Mouse (Mus musculus) forebrain, postnatal 0 days (tissue): ENCODE data around the gene Golph3l. TPM values are rescaled to one million over a fixed set of nuclear protein-coding genes. Genes with fewer than 3 reads are reported as not detected.
"Not testable (repeated sequence)": the region's sequence is repeated elsewhere in the genome, so short reads cannot be mapped to it uniquely, and the experiment has no call there.

Experiments
- ATAC-seq: fragments of 200-750 bp; cut with Nextera tagmentation; 2 replicates; pipeline ENCODE4 v1.8.0; 2017; ENCODE audit warnings: mild to moderate bottlenecking, moderate library complexity
- DNase-seq: peaks from one replicate; pipeline ENCODE4 v3.0.0-alpha.2; 2015
- H3K27ac ChIP-seq: fragments of 300-500 bp; sonication (generic); 2 replicates; pipeline ENCODE4 v1.5.1; 2014; ENCODE audit warnings: low read depth, mild to moderate bottlenecking, antibody characterized with exemption, low read length, moderate library complexity, mixed read lengths
- H3K27me3 ChIP-seq: fragments of 300-500 bp; sonication (generic); 2 replicates; pipeline ENCODE4 v1.6.1; 2014; ENCODE audit warnings: mild to moderate bottlenecking, low read length, mixed read lengths; ENCODE audit not compliant: insufficient read depth
- H3K36me3 ChIP-seq: fragments of 300-500 bp; sonication (generic); 2 replicates; pipeline ENCODE4 v1.6.1; 2014; ENCODE audit warnings: mild to moderate bottlenecking, moderate library complexity; ENCODE audit not compliant: insufficient read depth
- H3K4me1 ChIP-seq: fragments of 300-500 bp; sonication (generic); 2 replicates; pipeline ENCODE4 v1.6.1; 2014; ENCODE audit warnings: antibody characterized with exemption; ENCODE audit not compliant: insufficient read depth
- H3K4me2 ChIP-seq: fragments of 300-500 bp; sonication (generic); 2 replicates; pipeline ENCODE4 v1.6.1; 2014; ENCODE audit warnings: low read depth, mild to moderate bottlenecking, moderate library complexity
- H3K4me3 ChIP-seq: fragments of 300-500 bp; sonication (generic); 2 replicates; pipeline ENCODE4 v1.5.1; 2014; ENCODE audit warnings: low read depth, low read length, mixed read lengths
- H3K9ac ChIP-seq: fragments of 300-500 bp; sonication (generic); 2 replicates; pipeline ENCODE4 v1.6.1; 2014; ENCODE audit warnings: mild to moderate bottlenecking
- H3K9me3 ChIP-seq: fragments of 300-500 bp; sonication (generic); 2 replicates; pipeline ENCODE4 v1.6.1; 2016; ENCODE audit warnings: low read length
- CTCF ChIP-seq: sonication (generic); IDR thresholded peaks from 2 replicates; pipeline ENCODE4 v1.5.1; 2016; ENCODE audit warnings: antibody characterized with exemption, control low read depth, low read depth
- WGBS: fragments of 180-500 bp; shearing (Covaris S2); extraction: QIAGEN DNeasy Blood & Tissue Kit; methylation state at CpG from one replicate; pipeline ENCODE4 v1.1.7; 2014; 5-methylcytosine and 5-hydroxymethylcytosine counted together
- polyA plus RNA-seq: library from polyadenylated mRNA; unstranded; fragments of >200 nt; fragmentation: Nextera tagmentation; extraction: Ambion mirVana; gene quantifications from 2 replicates; pipeline ENCODE4 v1.2.1, GENCODE M21; 2015
- total RNA-seq: library from RNA; depleted of rRNA; stranded (reverse); fragments of >200 nt; gene quantifications from 2 replicates; pipeline ENCODE4 v1.2.3, GENCODE M21; 2014

The Golph3l gene
- total and polyA plus RNA-seq, 2 experiments from 2014 or later: 19.2 to 28.5 TPM

GRCm38 (mm10) chr3:95651391-95652203, 62.9 kb downstream of the Golph3l start:
- DNase-seq: no peak
- no peak for ATAC-seq
- H3K4me2 ChIP-seq: no peak overlapping the region
- no peaks in the 10 kb centered on the region for H3K9me3 ChIP-seq
- TF ChIP-seq CTCF: no peak
- 86% methylated on average over 16 of the region's 16 CpGs for WGBS
- H3K4me1 ChIP-seq: no peaks in the 10 kb centered on the region
- H3K27me3 ChIP-seq: no peaks in the 10 kb centered on the region
- no peak overlapping the region for H3K9ac ChIP-seq
- H3K4me3 ChIP-seq: no peak overlapping the region
- H3K27ac ChIP-seq: no peak overlapping the region
- H3K36me3 ChIP-seq: no peaks in the 10 kb centered on the region

- TF ChIP-seq CTCF: no peak
- H3K9me3 ChIP-seq: no peaks in the 10 kb centered on the region
- ATAC-seq (no peak), DNase-seq (no peak)
- H3K36me3 ChIP-seq: no peaks in the 10 kb centered on the region
- H3K4me1 ChIP-seq: no peaks in the 10 kb centered on the region
- no peak overlapping the region for H3K4me3 ChIP-seq
- no peak overlapping the region for H3K27ac ChIP-seq
- H3K27me3 ChIP-seq: no peaks in the 10 kb centered on the region
- H3K9ac ChIP-seq: no peak overlapping the region
- WGBS: 59% methylated on average over 7 of the region's 7 CpGs
- H3K4me2 ChIP-seq: no peak overlapping the region
Measured at GRCm38 (mm10) chr3:95652204-95652811, 63.6 kb downstream of the Golph3l start.

- no peaks in the 10 kb centered on the region for H3K9me3 ChIP-seq
- no peak overlapping the region for H3K4me3 ChIP-seq
- no peak overlapping the region for H3K4me2 ChIP-seq
- no peak for DNase-seq
- H3K36me3 ChIP-seq: no peaks in the 10 kb centered on the region
- no peak for ATAC-seq
- H3K27me3 ChIP-seq: no peaks in the 10 kb centered on the region
- TF ChIP-seq CTCF: no peak
- H3K9ac ChIP-seq: no peak overlapping the region
- WGBS: 24% methylated on average over 6 of the region's 6 CpGs
- no peak overlapping the region for H3K27ac ChIP-seq
- no peaks in the 10 kb centered on the region for H3K4me1 ChIP-seq
Measured at GRCm38 (mm10) chr3:95652871-95653270, 64.1 kb downstream of the Golph3l start.

GRCm38 (mm10) chr3:95653473-95654034, 64.8 kb downstream of the Golph3l start:
- H3K9me3 ChIP-seq: no peaks in the 10 kb centered on the region
- WGBS: 14% methylated on average over 11 of the region's 11 CpGs
- peak; percentile 50 for DNase-seq
- TF ChIP-seq CTCF: no peak
- H3K36me3 ChIP-seq: no peaks in the 10 kb centered on the region
- H3K4me3 ChIP-seq: no peak overlapping the region
- ATAC-seq: peak; percentile 18; the same call in 1 of the 2 replicates
- no peak overlapping the region for H3K27ac ChIP-seq
- no peak overlapping the region for H3K4me2 ChIP-seq
- H3K4me1 ChIP-seq: no peaks in the 10 kb centered on the region
- no peaks in the 10 kb centered on the region for H3K27me3 ChIP-seq
- no peak overlapping the region for H3K9ac ChIP-seq

- ATAC-seq, H3K4me1 ChIP-seq, H3K36me3 ChIP-seq, H3K9ac ChIP-seq, H3K4me2 ChIP-seq, H3K27ac ChIP-seq, DNase-seq, H3K4me3 ChIP-seq, H3K27me3 ChIP-seq, H3K9me3 ChIP-seq: not testable (repeated sequence)
- WGBS: 94% methylated on average over 3 of the region's 3 CpGs
Measured at GRCm38 (mm10) chr3:95654371-95654770, 65.6 kb downstream of the Golph3l start.

GRCm38 (mm10) chr3:95655437-95655836, 66.7 kb downstream of the Golph3l start:
- Histone ChIP-seq H3K4me3 (no peak overlapping the region), H3K4me1 (no peaks in the 10 kb centered on the region), H3K36me3 (no peaks in the 10 kb centered on the region), H3K27ac (no peak overlapping the region), H3K9me3 (no peaks in the 10 kb centered on the region), H3K27me3 (no peaks in the 10 kb centered on the region), H3K4me2 (no peak overlapping the region), H3K9ac (no peak overlapping the region)
- no peak for DNase-seq
- no peak for ATAC-seq
- 86% methylated on average over 5 of the region's 5 CpGs for WGBS
- no peak for TF ChIP-seq CTCF

GRCm38 (mm10) chr3:95657108-95657507, 68.4 kb downstream of the Golph3l start:
- ATAC-seq (no peak), DNase-seq (no peak)
- Histone ChIP-seq H3K27me3 (no peaks in the 10 kb centered on the region), H3K4me1 (peaks cover 13% of the 10 kb centered on the region), H3K27ac (no peak overlapping the region), H3K36me3 (peaks cover 5% of the 10 kb centered on the region; the same call in 1 of the 2 replicates), H3K9me3 (no peaks in the 10 kb centered on the region), H3K4me3 (no peak overlapping the region), H3K9ac (no peak overlapping the region), H3K4me2 (no peak overlapping the region)
- WGBS: 96% methylated on average over 3 of the region's 3 CpGs
- TF ChIP-seq CTCF: no peak
